Mouse (Mus musculus): ENCODE measurements around the gene Ankrd35.
"Not testable (repeated sequence)": the region's sequence is repeated elsewhere in the genome, so short reads cannot be mapped to it uniquely, and the experiment has no call there.

Gene Ankrd35

GRCm38 (mm10) chr3:96707903-96708683, 38.2 kb downstream of the Ankrd35 start, which contains the start of gene Nudt17:
Nudt17 (minus strand) TSS chr3:96708562.
- peak; percentile 87 for DNase-seq

GRCm38 (mm10) chr3:96708684-96709064, 38.7 kb downstream of the Ankrd35 start:
- no peak for DNase-seq

GRCm38 (mm10) chr3:96714286-96714685, 44.4 kb downstream of the Ankrd35 start:
- DNase-seq, result no peak

GRCm38 (mm10) chr3:96715854-96716253, 45.9 kb downstream of the Ankrd35 start:
- no peak for DNase-seq

GRCm38 (mm10) chr3:96719173-96719572, 49.2 kb downstream of the Ankrd35 start:
- peak; percentile 71 for DNase-seq

- DNase-seq, result peak; percentile 93
Observed at GRCm38 (mm10) chr3:96727343-96727827, 57.5 kb downstream of the Ankrd35 start, which contains the start of the genes Polr3c and Rnf115. Polr3c (minus strand) TSS chr3:96727628. Rnf115 (plus strand) TSS chr3:96727664.

GRCm38 (mm10) chr3:96727828-96728633, 58.1 kb downstream of the Ankrd35 start:
- no peak for DNase-seq

- DNase-seq, result no peak
Observed at GRCm38 (mm10) chr3:96728634-96729402, 58.9 kb downstream of the Ankrd35 start.

GRCm38 (mm10) chr3:96729403-96729784, 59.5 kb downstream of the Ankrd35 start:
- no peak for DNase-seq

- DNase-seq, result no peak
Observed at GRCm38 (mm10) chr3:96730785-96731184, 60.9 kb downstream of the Ankrd35 start.

GRCm38 (mm10) chr3:96733984-96734383, 64.1 kb downstream of the Ankrd35 start:
- no peak for DNase-seq

- no peak for DNase-seq
Observed at GRCm38 (mm10) chr3:96735200-96735599, 65.3 kb downstream of the Ankrd35 start.

GRCm38 (mm10) chr3:96737013-96737740, 67.2 kb downstream of the Ankrd35 start:
- DNase-seq, result no peak

GRCm38 (mm10) chr3:96737995-96738394, 68.1 kb downstream of the Ankrd35 start:
- DNase-seq, result no peak

- DNase-seq, result not testable (repeated sequence)
Observed at GRCm38 (mm10) chr3:96740279-96740678, 70.3 kb downstream of the Ankrd35 start.

All from right cerebral cortex, postnatal 14 days (tissue).